Mouse (Mus musculus) neural tube, embryonic 13.5 days (tissue): ENCODE results near the gene Glg1. TPM values are rescaled to one million over a fixed set of nuclear protein-coding genes. Genes with fewer than 3 reads are reported as not detected.
"Not testable (repeated sequence)": the region's sequence is repeated elsewhere in the genome, so short reads cannot be mapped to it uniquely, and the experiment has no call there.

ENCODE experiments used
- ATAC-seq: fragments of 200-750 bp; cut with Nextera tagmentation; 2 replicates; pipeline ENCODE4 v1.8.0; 2017; ENCODE audit warnings: low read depth, mild to moderate bottlenecking, moderate TSS enrichment, moderate library complexity
- H3K27ac ChIP-seq: fragments of 300-500 bp; sonication (generic); replicated peaks from 2 replicates; pipeline ENCODE4 v1.5.1; 2015; ENCODE audit warnings: moderate library complexity, mild to moderate bottlenecking, inconsistent platforms
- H3K27me3 ChIP-seq: fragments of 300-500 bp; sonication (generic); 2 replicates; pipeline ENCODE4 v1.6.1; 2015; ENCODE audit warnings: mild to moderate bottlenecking, inconsistent platforms
- H3K36me3 ChIP-seq: fragments of 300-500 bp; sonication (generic); 2 replicates; pipeline ENCODE4 v1.6.1; 2015; ENCODE audit warnings: mild to moderate bottlenecking, inconsistent platforms
- H3K4me1 ChIP-seq: fragments of 300-500 bp; sonication (generic); replicated peaks from 2 replicates; pipeline ENCODE4 v1.6.1; 2015; ENCODE audit warnings: inconsistent platforms
- H3K4me2 ChIP-seq: fragments of 300-500 bp; sonication (generic); 2 replicates; pipeline ENCODE4 v1.6.1; 2015; ENCODE audit warnings: inconsistent platforms, mild to moderate bottlenecking, moderate library complexity
- H3K4me3 ChIP-seq: fragments of 300-500 bp; sonication (generic); 2 replicates; pipeline ENCODE4 v1.5.1; 2015; ENCODE audit warnings: mild to moderate bottlenecking, inconsistent platforms
- H3K9ac ChIP-seq: fragments of 300-500 bp; sonication (generic); 2 replicates; pipeline ENCODE4 v1.6.1; 2015; ENCODE audit warnings: moderate library complexity, mild to moderate bottlenecking, inconsistent platforms
- H3K9me3 ChIP-seq: fragments of 300-500 bp; sonication (generic); 2 replicates; pipeline ENCODE4 v1.6.1; 2016; ENCODE audit warnings: inconsistent platforms
- WGBS: fragments of 180-500 bp; shearing (Covaris S2); methylation state at CpG from one replicate; pipeline ENCODE4 v1.1.7; 2015; 5-methylcytosine and 5-hydroxymethylcytosine counted together
- polyA plus RNA-seq: library from polyadenylated mRNA; unstranded; fragments of >200 nt; fragmentation: Nextera tagmentation; extraction: Ambion mirVana; gene quantifications from 2 replicates; pipeline ENCODE4 v1.2.1, GENCODE M21; 2015

Gene Glg1
- polyA plus RNA-seq, 1 experiment from 2014 or later = 69.5 TPM

GRCm38 (mm10) chr8:111196181-111196580 lies 62.8 kb downstream of the Glg1 start:
- no peak overlapping the region for H3K27ac ChIP-seq
- no peaks in the 10 kb centered on the region for H3K27me3 ChIP-seq
- no peak for ATAC-seq
- no peak overlapping the region for H3K4me3 ChIP-seq
- H3K9ac ChIP-seq = no peak overlapping the region
- peaks cover 62% of the 10 kb centered on the region for H3K36me3 ChIP-seq
- no peak overlapping the region for H3K4me2 ChIP-seq
- no peaks in the 10 kb centered on the region for H3K9me3 ChIP-seq
- H3K4me1 ChIP-seq = no peaks in the 10 kb centered on the region

DNA sequence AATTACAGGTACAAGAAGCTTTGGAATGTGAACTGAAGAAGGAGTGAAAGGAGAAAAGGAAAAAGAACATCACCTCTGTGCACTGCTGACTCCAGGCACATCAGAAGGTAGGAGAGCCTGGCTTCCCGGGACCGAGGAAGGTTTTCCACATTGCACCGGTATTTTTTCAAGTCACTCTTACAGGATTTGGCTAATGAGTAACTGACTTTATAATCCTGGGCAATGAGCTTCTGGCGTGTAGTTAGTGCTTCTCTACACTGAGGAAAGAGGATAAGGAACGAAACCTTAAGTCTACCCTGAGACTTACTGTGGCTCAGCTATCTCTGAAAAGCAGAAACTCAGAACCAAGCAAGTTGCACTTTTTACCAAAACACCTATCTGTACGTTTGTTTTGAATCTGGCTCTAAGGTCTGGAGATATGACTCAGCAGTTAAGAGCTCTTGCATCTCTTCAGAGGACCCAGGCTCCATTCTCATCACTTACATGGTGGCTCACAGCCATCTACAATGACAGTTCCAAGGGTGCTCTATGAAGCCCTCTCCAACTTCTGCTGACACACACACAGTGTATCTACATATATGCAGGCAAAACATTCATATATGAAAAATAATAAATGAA lies 70.3 kb downstream of the Glg1 start:
- no peak for ATAC-seq
- no peak overlapping the region for H3K4me3 ChIP-seq
- peaks cover 62% of the 10 kb centered on the region for H3K36me3 ChIP-seq
- 72% methylated on average over 6 of the region's 6 CpGs for WGBS
- no peaks in the 10 kb centered on the region for H3K27me3 ChIP-seq
- H3K27ac ChIP-seq = no peak overlapping the region
- H3K4me2 ChIP-seq = no peak overlapping the region
- no peaks in the 10 kb centered on the region for H3K4me1 ChIP-seq
- no peaks in the 10 kb centered on the region for H3K9me3 ChIP-seq
- no peak overlapping the region for H3K9ac ChIP-seq

DNA sequence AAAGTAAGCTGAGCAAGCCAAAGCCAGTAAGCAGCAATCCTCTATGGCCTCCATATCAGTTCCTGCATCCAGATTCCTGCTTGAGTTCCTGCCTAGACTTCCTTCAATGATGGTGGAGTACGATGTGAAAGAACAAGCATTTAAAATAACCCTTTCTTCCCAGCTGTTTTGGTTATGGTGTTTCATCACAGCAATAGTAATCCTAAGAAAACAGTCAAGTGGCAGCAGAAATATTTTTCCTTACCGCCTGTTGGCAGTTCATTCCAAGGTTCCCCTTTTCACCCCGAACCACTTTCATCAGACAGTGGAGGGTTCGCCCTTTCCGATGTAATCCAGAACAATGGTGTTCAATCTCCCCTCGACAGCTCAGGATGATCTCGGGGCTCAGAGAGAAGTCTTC lies 71.5 kb downstream of the Glg1 start:
- H3K27ac ChIP-seq = no peak overlapping the region
- no peaks in the 10 kb centered on the region for H3K27me3 ChIP-seq
- no peak for ATAC-seq
- H3K9me3 ChIP-seq = no peaks in the 10 kb centered on the region
- no peak overlapping the region for H3K4me3 ChIP-seq
- H3K4me2 ChIP-seq = no peak overlapping the region
- H3K36me3 ChIP-seq = peaks cover 67% of the 10 kb centered on the region
- H3K4me1 ChIP-seq = no peaks in the 10 kb centered on the region
- H3K9ac ChIP-seq = no peak overlapping the region
- WGBS = 95% methylated on average over 7 of the region's 7 CpGs

GRCm38 (mm10) chr8:111185472-111185947 lies 73.5 kb downstream of the Glg1 start:
- no peak for ATAC-seq
- Histone ChIP-seq H3K4me3 (no peak overlapping the region), H3K9ac (no peak overlapping the region), H3K27me3 (no peaks in the 10 kb centered on the region), H3K27ac (no peak overlapping the region; the same call in 1 of the 2 replicates), H3K36me3 (peaks cover 75% of the 10 kb centered on the region), H3K4me2 (no peak overlapping the region), H3K4me1 (no peaks in the 10 kb centered on the region), H3K9me3 (no peaks in the 10 kb centered on the region)
- WGBS = 61% methylated on average over 4 of the region's 4 CpGs

- H3K4me3 ChIP-seq = no peak overlapping the region
- peaks cover 92% of the 10 kb centered on the region for H3K36me3 ChIP-seq
- no peak overlapping the region for H3K4me2 ChIP-seq
- no peaks in the 10 kb centered on the region for H3K9me3 ChIP-seq
- no peak overlapping the region for H3K27ac ChIP-seq
- no peak for ATAC-seq
- H3K4me1 ChIP-seq = no peaks in the 10 kb centered on the region
- WGBS = 79% methylated on average over 5 of the region's 5 CpGs
- no peak overlapping the region for H3K9ac ChIP-seq
- no peaks in the 10 kb centered on the region for H3K27me3 ChIP-seq
Measured at GRCm38 (mm10) chr8:111171661-111172060, 87.4 kb downstream of the Glg1 start.

- Histone ChIP-seq H3K36me3 (peaks cover 98% of the 10 kb centered on the region), H3K27me3 (no peaks in the 10 kb centered on the region), H3K9me3 (no peaks in the 10 kb centered on the region), H3K27ac (no peak overlapping the region), H3K9ac (no peak overlapping the region), H3K4me1 (no peaks in the 10 kb centered on the region), H3K4me2 (no peak overlapping the region), H3K4me3 (no peak overlapping the region)
- ATAC-seq = no peak
- WGBS = 49% methylated on average over 14 of the region's 14 CpGs
Measured at GRCm38 (mm10) chr8:111157617-111158016, 101.4 kb downstream of the Glg1 start.

GRCm38 (mm10) chr8:111155721-111156436 lies 103.1 kb downstream of the Glg1 start:
- Histone ChIP-seq H3K4me1 (no peaks in the 10 kb centered on the region), H3K4me3 (no peak overlapping the region), H3K9ac (no peak overlapping the region), H3K4me2 (no peak overlapping the region), H3K9me3 (no peaks in the 10 kb centered on the region), H3K36me3 (peaks cover 91% of the 10 kb centered on the region), H3K27me3 (no peaks in the 10 kb centered on the region), H3K27ac (no peak overlapping the region)
- no peak for ATAC-seq
- 96% methylated on average over 8 of the region's 8 CpGs for WGBS

- H3K4me3 ChIP-seq = peak overlapping the region; percentile 71
- H3K27ac ChIP-seq = peak overlapping the region; percentile 79
- WGBS = 1% methylated on average over 72 of the region's 74 CpGs
- H3K4me1 ChIP-seq = peaks cover 18% of the 10 kb centered on the region
- not testable (repeated sequence) for H3K36me3 ChIP-seq, H3K27me3 ChIP-seq, H3K9me3 ChIP-seq
- peak overlapping the region; percentile 83 for H3K4me2 ChIP-seq
- H3K9ac ChIP-seq = peak overlapping the region; percentile 80
- ATAC-seq = peak; percentile 97
Measured at GRCm38 (mm10) chr8:111145460-111146012, 113.5 kb downstream of the Glg1 start.

DNA sequence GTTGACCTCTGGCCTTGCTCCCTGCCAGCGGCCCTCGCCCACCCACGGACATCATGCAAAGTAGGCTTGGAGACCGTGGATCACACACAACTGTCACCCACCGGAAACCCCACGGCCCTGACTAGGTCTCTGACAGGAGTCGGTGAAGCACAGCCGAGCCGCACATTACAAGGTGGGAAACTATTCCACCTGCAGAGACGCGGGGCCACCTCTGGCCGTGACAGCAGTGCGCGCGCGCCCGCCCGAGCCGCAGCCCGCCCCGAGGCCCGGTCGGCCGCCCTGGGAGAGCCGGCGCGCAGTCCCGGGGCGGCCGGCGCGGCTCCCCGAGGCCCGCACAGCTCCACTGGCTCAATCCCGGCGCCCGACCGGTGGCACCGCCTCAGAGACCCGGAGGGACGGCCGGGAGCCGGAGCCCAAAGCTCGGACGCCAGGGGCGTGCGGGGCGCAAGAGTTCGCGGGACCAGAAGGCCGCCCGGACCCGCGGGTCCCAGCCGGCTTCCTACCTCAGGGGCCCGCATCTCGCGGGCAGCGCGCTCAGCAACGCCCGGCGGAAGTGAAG lies 114.0 kb downstream of the Glg1 start:
- Histone ChIP-seq H3K4me3 (peak overlapping the region; percentile 71), H3K4me1 (peaks cover 18% of the 10 kb centered on the region), H3K4me2 (peak overlapping the region; percentile 78), H3K9ac (peak overlapping the region; percentile 73), H3K36me3 (peaks cover 15% of the 10 kb centered on the region), H3K27ac (peak overlapping the region; percentile 33; the same call in 1 of the 2 replicates)
- under 1% methylated on average over 56 of the region's 63 CpGs for WGBS
- not testable (repeated sequence) for H3K9me3 ChIP-seq, H3K27me3 ChIP-seq
- ATAC-seq = peak; percentile 72

- Histone ChIP-seq H3K36me3 (peaks cover 30% of the 10 kb centered on the region), H3K9me3 (no peaks in the 10 kb centered on the region), H3K9ac (no peak overlapping the region), H3K4me1 (peaks cover 18% of the 10 kb centered on the region), H3K4me3 (no peak overlapping the region), H3K27me3 (no peaks in the 10 kb centered on the region), H3K4me2 (no peak overlapping the region), H3K27ac (no peak overlapping the region)
- ATAC-seq = no peak
Measured at GRCm38 (mm10) chr8:111142521-111142920, 116.5 kb downstream of the Glg1 start.

GRCm38 (mm10) chr8:111130756-111131155 lies 128.3 kb downstream of the Glg1 start:
- peaks cover 92% of the 10 kb centered on the region for H3K36me3 ChIP-seq
- H3K4me3 ChIP-seq = no peak overlapping the region
- H3K9me3 ChIP-seq = no peaks in the 10 kb centered on the region
- ATAC-seq = no peak
- H3K4me2 ChIP-seq = no peak overlapping the region
- H3K27me3 ChIP-seq = no peaks in the 10 kb centered on the region
- 96% methylated on average over 2 of the region's 2 CpGs for WGBS
- no peak overlapping the region for H3K9ac ChIP-seq
- H3K4me1 ChIP-seq = no peaks in the 10 kb centered on the region
- H3K27ac ChIP-seq = no peak overlapping the region

- no peak overlapping the region for H3K27ac ChIP-seq
Measured at GRCm38 (mm10) chr8:111119481-111119880, 139.5 kb downstream of the Glg1 start.

More at GRCm38 (mm10) chr8:111119481-111119880, 139.5 kb downstream of the Glg1 start:
- H3K27me3 ChIP-seq = no peaks in the 10 kb centered on the region
- H3K4me2 ChIP-seq = no peak overlapping the region
- no peaks in the 10 kb centered on the region for H3K9me3 ChIP-seq
- H3K36me3 ChIP-seq = peaks cover 93% of the 10 kb centered on the region
- H3K4me3 ChIP-seq = no peak overlapping the region
- ATAC-seq = no peak
- no peaks in the 10 kb centered on the region for H3K4me1 ChIP-seq
- 96% methylated on average over 3 of the region's 3 CpGs for WGBS
- no peak overlapping the region for H3K9ac ChIP-seq
